In genomic region chr15:18832263-18832662, GRCm38 (mm10) we compare ENCODE assay signal across 10 mouse cellular contexts. TPM values are rescaled to one million over a fixed set of nuclear protein-coding genes. Genes with fewer than 3 reads are reported as not detected.
DNase-seq lines count a peak whose midpoint lies in the region; ATAC-seq and TF ChIP-seq lines count a peak whose summit lies in the region.
"Had no signal": no experiment of that assay in that cellular context is flagged by ENCODE, and none has a peak within 500 bp of the region (broad histone marks: within the 10 kb centered on the region; RNA-seq: fewer than 3 reads in every experiment).

No protein-coding gene starts in this region.

- no peak; the same call in none of the 2 replicates for TF ChIP-seq RAD21 in MEL (IDR thresholded peaks at IDR 0.05; ENCODE audit: low read depth, low read length)

- no peaks in the 10 kb centered on the region for H3K36me3 ChIP-seq in liver, embryonic 12.5 days
- no peaks in the 10 kb centered on the region; a peak in 1 of 4 replicates for H3K36me3 ChIP-seq in MEL (ENCODE audit: control insufficient read depth in 1 of 2, insufficient read depth in 2 of 2, low read length in 2 of 2)
- H3K36me3 ChIP-seq in forebrain, embryonic 16.5 days (ENCODE audit: control insufficient read depth, insufficient read depth), result no peaks in the 10 kb centered on the region
- H3K36me3 ChIP-seq in midbrain, embryonic 13.5 days, result no peaks in the 10 kb centered on the region
- H3K36me3 ChIP-seq: embryonic facial prominence, embryonic 12.5 days; stomach, embryonic 15.5 days had no signal

- 7% methylated on average over 4 of the region's 4 CpGs for WGBS in liver, embryonic 12.5 days (ENCODE audit: insufficient replicate concordance)
- WGBS in forebrain, embryonic 16.5 days, result 20% methylated on average over 4 of the region's 4 CpGs
- 21% methylated on average over 4 of the region's 4 CpGs for WGBS in midbrain, embryonic 13.5 days

- TF ChIP-seq EP300 in MEL (IDR thresholded peaks at IDR 0.05; ENCODE audit: low read depth in 1 of 2, low read length in 2 of 2), result no peak

- H3K4me1 ChIP-seq in liver, embryonic 12.5 days, result no peaks in the 10 kb centered on the region
- H3K4me1 ChIP-seq in MEL (ENCODE audit: control insufficient read depth in 1 of 2, insufficient read depth in 2 of 2, low read length in 2 of 2), result no peaks in the 10 kb centered on the region
- H3K4me1 ChIP-seq in forebrain, embryonic 16.5 days (replicated peaks; ENCODE audit: control insufficient read depth, insufficient read depth, low read length), result 0 out of 2 replicates have a peak, but pooled peaks cover 3% of the 10 kb centered on the region
- no peaks in the 10 kb centered on the region for H3K4me1 ChIP-seq in midbrain, embryonic 13.5 days (replicated peaks)
- H3K4me1 ChIP-seq: embryonic facial prominence, embryonic 12.5 days; stomach, embryonic 15.5 days had no signal

- H3K27ac ChIP-seq in liver, embryonic 12.5 days, result no peak overlapping the region
- H3K27ac ChIP-seq in MEL (ENCODE audit: control insufficient read depth, low read depth, low read length), result no peak overlapping the region
- no peak overlapping the region for H3K27ac ChIP-seq in forebrain, embryonic 16.5 days (ENCODE audit: low read length)
- peak overlapping the region; percentile 43 for H3K27ac ChIP-seq in layer of hippocampus, adult 2 months
- no peak overlapping the region for H3K27ac ChIP-seq in midbrain, embryonic 13.5 days
- H3K27ac ChIP-seq: embryonic facial prominence, embryonic 12.5 days; stomach, embryonic 15.5 days had no signal

- no peak overlapping the region for H3K4me2 ChIP-seq in liver, embryonic 12.5 days
- H3K4me2 ChIP-seq in forebrain, embryonic 16.5 days (ENCODE audit: low read length), result no peak overlapping the region
- H3K4me2 ChIP-seq in midbrain, embryonic 13.5 days (replicated peaks), result no peak overlapping the region
- H3K4me2 ChIP-seq: embryonic facial prominence, embryonic 12.5 days; stomach, embryonic 15.5 days had no signal

- no peaks in the 10 kb centered on the region for H3K9me3 ChIP-seq in liver, embryonic 12.5 days (replicated peaks)
- no peaks in the 10 kb centered on the region for H3K9me3 ChIP-seq in MEL (replicated peaks; ENCODE audit: insufficient read depth, low read length)
- no peaks in the 10 kb centered on the region for H3K9me3 ChIP-seq in forebrain, embryonic 16.5 days (ENCODE audit: control insufficient read depth, low read length)
- H3K9me3 ChIP-seq in midbrain, embryonic 13.5 days, result no peaks in the 10 kb centered on the region
- H3K9me3 ChIP-seq: embryonic facial prominence, embryonic 12.5 days; stomach, embryonic 15.5 days had no signal

- peak; percentile 60 to 95 (median 85) for TF ChIP-seq CTCF in MEL (IDR thresholded peaks at IDR 0.05 in 2 of 3, conservative IDR thresholded peaks at IDR 0.05 in 1 of 3; ENCODE audit: control insufficient read depth in 1 of 3, insufficient read depth in 1 of 3, low read depth in 2 of 3, low read length in 3 of 3, poor library complexity in 1 of 3, severe bottlenecking in 1 of 3)
- TF ChIP-seq CTCF in layer of hippocampus, adult 2 months (conservative IDR thresholded peaks at IDR 0.05), result peak; percentile 94

- TF ChIP-seq POLR2A in MEL (IDR thresholded peaks at IDR 0.05; ENCODE audit: control insufficient read depth in 1 of 2, insufficient read depth in 1 of 2, low read depth in 1 of 2, low read length in 2 of 2, poor library complexity in 1 of 2), result no peak

- peak; percentile 44 for DNase-seq in liver
- DNase-seq in MEL (ENCODE audit: low read depth, low spot score), result peak; percentile 90
- peak; percentile 44 for DNase-seq in cerebellum, adult 11-12 months
- peak; percentile 51 to 60 for DNase-seq in layer of hippocampus, adult 2 months (ENCODE audit: low spot score in 2 of 2)
- DNase-seq in B cell, adult 2 months, result no peak

- H3K79me2 ChIP-seq in MEL (ENCODE audit: control insufficient read depth, insufficient read depth, low read length, poor library complexity), result no peaks in the 10 kb centered on the region

- H3K9ac ChIP-seq in liver, embryonic 12.5 days, result no peak overlapping the region
- H3K9ac ChIP-seq in MEL (ENCODE audit: control insufficient read depth, low read depth, low read length, poor library complexity, severe bottlenecking), result no peak overlapping the region
- H3K9ac ChIP-seq in forebrain, embryonic 16.5 days (replicated peaks; ENCODE audit: low read depth, low read length), result no peak overlapping the region
- no peak overlapping the region for H3K9ac ChIP-seq in midbrain, embryonic 13.5 days (replicated peaks)
- H3K9ac ChIP-seq: embryonic facial prominence, embryonic 12.5 days; stomach, embryonic 15.5 days had no signal

- no peak overlapping the region for H3K4me3 ChIP-seq in liver, embryonic 12.5 days
- no peak overlapping the region for H3K4me3 ChIP-seq in MEL (ENCODE audit: control insufficient read depth in 1 of 2, insufficient read depth in 1 of 2, low read depth in 2 of 2, low read length in 2 of 2)
- no peak overlapping the region for H3K4me3 ChIP-seq in forebrain, embryonic 16.5 days (replicated peaks; ENCODE audit: low read length)
- no peak overlapping the region for H3K4me3 ChIP-seq in layer of hippocampus, adult 2 months
- H3K4me3 ChIP-seq in midbrain, embryonic 13.5 days (replicated peaks), result no peak overlapping the region
- H3K4me3 ChIP-seq: embryonic facial prominence, embryonic 12.5 days; stomach, embryonic 15.5 days had no signal

- no peak for ATAC-seq in liver, embryonic 12.5 days
- peak; percentile 55; the same call in 1 of the 2 replicates for ATAC-seq in forebrain, embryonic 16.5 days
- ATAC-seq in midbrain, embryonic 13.5 days, result peak; percentile 78

- no peaks in the 10 kb centered on the region for H3K27me3 ChIP-seq in liver, embryonic 12.5 days (replicated peaks)
- no peaks in the 10 kb centered on the region for H3K27me3 ChIP-seq in MEL (ENCODE audit: control insufficient read depth in 1 of 2, insufficient read depth in 2 of 2, low read length in 2 of 2)
- no peaks in the 10 kb centered on the region for H3K27me3 ChIP-seq in forebrain, embryonic 16.5 days (replicated peaks; ENCODE audit: control insufficient read depth, insufficient read depth, low read length)
- H3K27me3 ChIP-seq in midbrain, embryonic 13.5 days, result no peaks in the 10 kb centered on the region
- H3K27me3 ChIP-seq: embryonic facial prominence, embryonic 12.5 days; stomach, embryonic 15.5 days had no signal

TF ChIP-seq in MEL, 35 proteins besides CTCF, POLR2A, EP300 and RAD21:
- TF ChIP-seq BHLHE40 (IDR thresholded peaks at IDR 0.05; ENCODE audit: borderline replicate concordance, low read depth, low read length) (0 out of 2 replicates have a peak, but pooled peaks have one; percentile 22), MAX (IDR thresholded peaks at IDR 0.05; ENCODE audit: low read length) (no peak), ZC3H11A (IDR thresholded peaks at IDR 0.05; ENCODE audit: low read depth, low read length) (peak; percentile 92), E2F4 (IDR thresholded peaks at IDR 0.05; ENCODE audit: borderline replicate concordance, low read depth, low read length) (no peak), SMC3 (IDR thresholded peaks at IDR 0.05; ENCODE audit: low read depth, low read length) (peak; percentile 96)

RNA-seq across cellular contexts. Expression of gene Cdh10, which starts 13.5 kb away (rescaled TPM):
- polyA plus RNA-seq in liver, embryonic 12.5 days (2016; fragmentation: Nextera tagmentation; extraction: Ambion mirVana), result 0.20 and 0.66 TPM in 2 replicates
- total RNA-seq in MEL (2012; rRNA removed), result not detected in 2 replicates
- not detected for polyA plus RNA-seq in MEL (2012; ENCODE audit: insufficient read depth in 1 of 2, insufficient read length in 2 of 2, low read depth in 1 of 2, low replicate concordance in 2 of 2, missing spikeins in 1 of 2)
- polyA plus RNA-seq in forebrain, embryonic 16.5 days (2015; fragmentation: Nextera tagmentation; extraction: Ambion mirVana), result 23.7 and 24.3 TPM in 2 replicates
- total RNA-seq in layer of hippocampus, adult 2 months (2021), result 10 to 100 TPM; 31.5 to 33.4 TPM
- polyA plus RNA-seq in midbrain, embryonic 13.5 days (2015; fragmentation: Nextera tagmentation; extraction: Ambion mirVana), result 13.1 and 13.4 TPM in 2 replicates

Comparison
In these comparisons a context has a peak if more than half of its experiments do, and no peak if none do; other contexts are left out.
1. DNase-seq: peak in liver (single experiment), MEL (single experiment), cerebellum, adult 11-12 months (single experiment) and layer of hippocampus, adult 2 months (2 of 2); none in B cell, adult 2 months (0 of 2).